Mouse (Mus musculus) brain, embryonic 14.5 days (tissue): ENCODE measurements around the gene Tnip3.

ENCODE experiments used
- CTCF ChIP-seq: fragments of 200-500 bp; IDR thresholded peaks from 2 replicates; pipeline ENCODE4 v1.5.1; 2012; ENCODE audit warnings: inconsistent platforms, mild to moderate bottlenecking, moderate library complexity, borderline replicate concordance; ENCODE audit not compliant: insufficient read depth, insufficient read length; ENCODE audit errors: extremely low read depth
- POLR2A ChIP-seq: fragments of 200-500 bp; IDR thresholded peaks from 2 replicates; pipeline ENCODE4 v1.6.1; 2012; ENCODE audit warnings: mild to moderate bottlenecking, inconsistent platforms, borderline replicate concordance; ENCODE audit not compliant: poor library complexity, insufficient read depth, insufficient read length, severe bottlenecking; ENCODE audit errors: extremely low read depth

DNA sequence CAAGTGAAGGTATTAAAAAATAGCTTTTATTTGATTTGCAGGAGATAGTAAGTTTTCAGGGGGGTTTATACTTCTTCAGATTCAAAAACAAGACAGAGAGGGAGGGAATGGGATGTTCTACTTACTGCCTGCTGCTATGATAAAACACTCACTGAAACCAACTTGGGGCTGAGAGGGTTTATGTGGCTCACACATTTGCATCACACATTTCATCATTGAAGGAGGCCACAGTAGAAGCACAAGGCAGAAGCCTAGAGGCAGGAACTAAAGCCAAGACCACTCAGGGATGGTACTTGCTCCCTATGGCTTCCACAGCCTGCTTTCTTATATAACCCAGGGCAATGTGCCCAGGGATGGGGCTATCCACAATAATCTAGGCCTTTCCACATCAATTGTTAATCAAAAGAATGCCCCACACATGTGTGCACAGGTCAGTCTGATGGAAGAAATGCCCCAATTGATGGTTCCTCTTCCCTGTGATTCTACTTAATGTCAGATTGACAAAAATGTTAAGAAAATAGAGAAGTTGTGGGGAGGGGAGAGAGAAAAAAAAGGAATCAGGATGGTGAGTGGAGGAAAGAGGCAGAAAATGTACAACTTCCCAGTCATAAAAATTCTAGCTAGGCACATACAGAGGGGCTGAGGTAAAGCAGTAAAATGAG lies 88.9 kb downstream of the Tnip3 start:
- TF ChIP-seq CTCF (no peak), POLR2A (no peak)
